Mouse (Mus musculus) erythroblast, embryonic 14.5 days (primary cell): Measurements from ENCODE around the gene Shisa9. TPM values are rescaled to one million over a fixed set of nuclear protein-coding genes. Genes with fewer than 3 reads are reported as not detected.
"Not testable (repeated sequence)": the region's sequence is repeated elsewhere in the genome, so short reads cannot be mapped to it uniquely, and the experiment has no call there.

ENCODE experiments used
- H3K27me3 ChIP-seq: 2 replicates; pipeline ENCODE4 v1.6.1; 2012; ENCODE audit warnings: inconsistent platforms; ENCODE audit not compliant: control insufficient read depth
- H3K36me3 ChIP-seq: 2 replicates; pipeline ENCODE4 v1.6.1; 2012; ENCODE audit warnings: mild to moderate bottlenecking, inconsistent platforms; ENCODE audit not compliant: control insufficient read depth
- H3K4me1 ChIP-seq: 2 replicates; pipeline ENCODE4 v1.6.1; 2012; ENCODE audit warnings: inconsistent platforms; ENCODE audit not compliant: control insufficient read depth
- H3K4me3 ChIP-seq: replicated peaks from 2 replicates; pipeline ENCODE3; 2012; ENCODE audit warnings: moderate library complexity, mild to moderate bottlenecking, inconsistent platforms
- H3K9me3 ChIP-seq: 2 replicates; pipeline ENCODE4 v1.6.1; 2012; ENCODE audit warnings: low read length, inconsistent platforms, mixed read lengths; ENCODE audit not compliant: control insufficient read depth
- GATA1 ChIP-seq: IDR thresholded peaks from 2 replicates; pipeline ENCODE4 v1.6.1; 2012; ENCODE audit warnings: low read length, inconsistent platforms, mixed read lengths
- TAL1 ChIP-seq: IDR thresholded peaks from 3 replicates; pipeline ENCODE4 v1.6.1; 2012; ENCODE audit warnings: low read length, inconsistent platforms, mixed read lengths
- polyA plus RNA-seq: library from polyadenylated mRNA; stranded (reverse); fragments of >175 nt; gene quantifications from 2 replicates; pipeline ENCODE4 v1.2.3, GENCODE M21; 2012

The Shisa9 gene
- polyA plus RNA-seq = not detected in 2 replicates

DNA sequence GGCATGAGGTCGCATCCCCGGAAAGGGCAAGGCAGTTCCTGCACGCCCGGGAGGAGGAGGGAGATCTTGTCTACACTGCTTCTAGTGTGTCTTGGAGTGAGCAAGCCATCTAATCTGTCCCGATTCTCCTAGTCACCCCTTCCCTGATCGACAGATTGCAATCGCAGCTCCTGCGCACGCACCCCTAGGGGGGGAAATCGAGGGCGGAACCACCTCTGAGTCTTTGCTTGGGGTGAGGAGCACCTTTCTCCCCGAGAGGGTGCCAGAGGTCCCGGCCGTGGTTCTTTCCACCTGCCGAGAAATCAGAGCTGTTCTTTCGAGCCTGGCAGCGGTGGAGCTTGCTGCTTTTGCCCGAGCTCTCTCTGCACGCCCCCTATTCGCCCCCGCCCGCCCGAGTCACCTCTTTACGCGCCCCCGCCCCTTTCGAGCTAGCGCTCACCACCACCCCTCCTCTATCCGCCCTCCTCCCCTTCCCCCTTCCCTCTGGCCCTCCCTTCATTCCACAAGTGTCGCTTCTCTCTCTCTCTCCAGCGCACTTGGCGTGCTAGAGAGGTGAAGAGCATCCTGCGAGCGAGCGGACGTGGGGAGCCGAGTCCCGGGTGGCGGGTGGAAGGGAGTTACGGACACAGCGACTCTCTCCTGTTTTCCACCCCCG is at the start of gene Shisa9:
TSS of gene Shisa9 (plus strand) at position 498 of the 655 bp plus-strand sequence.
- H3K4me3 ChIP-seq = no peak within 1 kb of the TSS
- no peaks in the 10 kb centered on the region for H3K9me3 ChIP-seq
- H3K36me3 ChIP-seq = no peaks in the 10 kb centered on the region
- TF ChIP-seq GATA1 (no peak), TAL1 (no peak)
- H3K4me1 ChIP-seq = no peaks in the 10 kb centered on the region
- peaks cover 74% of the 10 kb centered on the region for H3K27me3 ChIP-seq

DNA sequence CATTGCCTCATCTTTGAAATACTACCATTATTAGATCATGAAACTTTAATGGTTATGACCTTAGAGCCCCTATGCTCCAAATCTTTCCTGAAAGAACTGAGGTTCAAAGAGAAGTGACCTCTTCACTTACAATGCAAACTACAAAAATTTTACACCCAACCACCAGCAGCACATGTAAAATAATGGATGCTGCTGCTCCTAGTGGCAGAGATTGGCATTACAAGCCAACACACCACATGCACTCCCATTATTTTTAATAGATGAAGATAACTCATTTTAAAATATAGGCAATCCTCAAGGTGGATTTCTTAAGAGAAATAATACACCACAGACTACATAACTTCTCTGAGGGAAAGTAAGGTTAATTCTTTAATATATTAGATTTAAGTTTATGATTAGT is 43.4 kb upstream of the Shisa9 start:
- Histone ChIP-seq H3K27me3 (0 out of 2 replicates have a peak, but pooled peaks cover 2% of the 10 kb centered on the region), H3K9me3 (peaks cover 4% of the 10 kb centered on the region), H3K4me1 (no peaks in the 10 kb centered on the region), H3K4me3 (no peak overlapping the region), H3K36me3 (no peaks in the 10 kb centered on the region)
- no peak for TF ChIP-seq GATA1
- no peak for TF ChIP-seq TAL1

DNA sequence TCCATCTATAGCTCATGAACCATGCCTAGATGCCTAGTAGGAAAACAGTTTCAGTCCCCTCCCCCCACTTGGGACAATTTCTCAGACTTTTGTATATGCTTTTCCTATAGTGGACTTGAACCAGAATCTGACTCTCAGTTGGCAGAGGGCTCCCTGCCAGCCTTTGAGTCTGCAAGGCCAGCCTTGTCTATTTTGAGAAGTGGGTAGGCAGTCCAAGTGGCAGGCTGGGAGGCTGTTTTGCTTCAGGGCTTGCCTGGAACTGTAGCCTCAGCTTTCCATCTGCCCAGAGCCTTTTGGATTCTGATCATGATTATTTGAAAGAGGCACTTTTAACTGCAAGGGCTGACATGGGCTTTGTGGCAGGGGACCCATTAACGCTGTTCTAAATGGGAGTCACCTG is 23.2 kb upstream of the Shisa9 start:
- TF ChIP-seq TAL1 (no peak), GATA1 (no peak)
- H3K4me1 ChIP-seq = no peaks in the 10 kb centered on the region
- H3K4me3 ChIP-seq = no peak overlapping the region
- H3K36me3 ChIP-seq = no peaks in the 10 kb centered on the region
- H3K9me3 ChIP-seq = no peaks in the 10 kb centered on the region
- H3K27me3 ChIP-seq = no peaks in the 10 kb centered on the region

DNA sequence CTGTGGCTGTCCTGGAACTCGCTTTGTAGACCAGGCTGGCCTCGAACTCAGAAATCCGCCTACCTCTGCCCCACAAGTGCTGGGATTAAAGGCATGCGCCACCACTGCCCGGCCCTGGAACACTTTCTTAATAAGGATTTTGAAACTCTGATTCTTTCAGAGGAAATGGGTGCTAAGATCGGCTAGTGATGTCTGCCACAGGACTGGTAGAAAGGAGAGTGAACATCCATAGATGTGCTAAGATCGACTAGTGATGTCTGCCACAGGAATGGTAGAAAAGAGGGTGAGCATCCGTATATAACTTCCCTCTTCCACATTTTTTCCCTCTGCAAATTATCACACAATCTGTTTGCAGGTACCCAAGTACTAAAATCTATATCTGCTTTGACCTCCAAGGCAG is 17.9 kb upstream of the Shisa9 start:
- Histone ChIP-seq H3K27me3 (no peaks in the 10 kb centered on the region), H3K4me1 (no peaks in the 10 kb centered on the region), H3K4me3 (no peak overlapping the region), H3K9me3 (no peaks in the 10 kb centered on the region), H3K36me3 (no peaks in the 10 kb centered on the region)
- TF ChIP-seq GATA1 (no peak), TAL1 (no peak)

DNA sequence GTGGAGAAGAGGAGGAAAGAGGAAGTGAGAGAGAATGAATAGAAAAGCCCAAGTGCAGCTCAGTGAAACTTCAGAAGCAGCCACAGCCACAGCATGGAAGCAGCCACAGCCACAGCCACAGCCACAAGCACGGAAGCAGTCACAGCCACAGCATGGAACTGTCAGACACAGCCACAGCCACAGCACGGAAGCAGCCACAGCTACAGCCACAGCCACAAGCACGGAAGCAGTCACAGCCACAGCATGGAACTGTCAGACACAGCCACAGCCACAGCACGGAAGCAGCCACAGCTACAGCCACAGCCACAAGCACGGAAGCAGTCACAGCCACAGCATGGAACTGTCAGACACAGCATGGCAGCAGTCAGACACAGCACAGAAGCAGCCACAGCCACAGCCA is 17.1 kb upstream of the Shisa9 start:
- not testable (repeated sequence) for H3K4me3 ChIP-seq, H3K36me3 ChIP-seq

DNA sequence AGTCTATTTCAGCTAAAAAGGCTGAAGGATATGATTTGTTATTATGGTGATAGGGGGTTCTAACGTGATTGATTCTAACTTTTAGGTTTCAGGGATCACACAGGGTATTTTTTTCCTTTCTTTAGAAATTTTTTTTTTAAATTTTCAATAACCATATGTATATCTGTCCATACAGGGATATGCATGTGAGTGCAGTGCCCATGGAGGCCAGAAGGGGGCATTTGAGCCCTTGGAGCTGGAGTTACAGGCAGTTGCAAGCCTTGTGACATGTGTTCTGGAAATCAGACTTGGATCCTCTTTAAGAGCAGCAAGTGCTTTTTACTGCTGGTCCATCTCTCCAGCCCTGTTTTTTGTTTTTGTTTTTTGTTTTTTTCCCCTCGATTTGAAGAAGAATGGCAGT is 16.3 kb upstream of the Shisa9 start:
- no peak for TF ChIP-seq TAL1
- no peak for TF ChIP-seq GATA1
- H3K4me3 ChIP-seq = no peak overlapping the region
- H3K36me3 ChIP-seq = no peaks in the 10 kb centered on the region
- H3K9me3 ChIP-seq = no peaks in the 10 kb centered on the region
- H3K4me1 ChIP-seq = no peaks in the 10 kb centered on the region
- H3K27me3 ChIP-seq = no peaks in the 10 kb centered on the region

More for the DNA sequence above, 17.1 kb upstream of the Shisa9 start:
- H3K4me1 ChIP-seq, H3K9me3 ChIP-seq, H3K27me3 ChIP-seq: not testable (repeated sequence)

GRCm38 (mm10) chr16:11973707-11974106 is 10.2 kb upstream of the Shisa9 start:
- no peaks in the 10 kb centered on the region for H3K9me3 ChIP-seq
- H3K27me3 ChIP-seq = no peaks in the 10 kb centered on the region
- no peak overlapping the region for H3K4me3 ChIP-seq
- TF ChIP-seq GATA1 = no peak
- TF ChIP-seq TAL1 = no peak
- no peaks in the 10 kb centered on the region for H3K4me1 ChIP-seq
- no peaks in the 10 kb centered on the region for H3K36me3 ChIP-seq

DNA sequence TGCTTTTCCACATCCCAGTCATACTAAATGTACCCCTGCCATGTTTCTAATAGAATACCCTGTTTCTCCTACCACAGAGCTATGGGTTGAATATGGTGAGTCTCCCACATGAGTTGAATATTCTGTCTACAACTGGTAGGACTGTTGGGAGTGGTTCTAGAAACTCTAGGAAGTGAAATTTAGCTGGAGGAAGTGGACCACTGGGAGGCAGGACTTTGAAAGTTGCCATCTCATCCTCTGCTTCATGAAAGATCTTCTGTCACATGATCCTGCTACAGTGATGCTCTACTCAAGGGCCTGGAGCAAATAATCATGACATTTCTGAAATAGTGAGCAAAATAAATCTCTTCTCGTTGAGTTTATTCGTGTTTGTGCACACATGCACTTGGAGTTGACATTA is 7.2 kb upstream of the Shisa9 start:
- peaks cover 8% of the 10 kb centered on the region for H3K27me3 ChIP-seq
- no peaks in the 10 kb centered on the region for H3K4me1 ChIP-seq
- TF ChIP-seq GATA1 = no peak
- no peak for TF ChIP-seq TAL1
- H3K36me3 ChIP-seq = no peaks in the 10 kb centered on the region
- H3K9me3 ChIP-seq = no peaks in the 10 kb centered on the region
- H3K4me3 ChIP-seq = no peak overlapping the region

GRCm38 (mm10) chr16:11980764-11981163 is 3.1 kb upstream of the Shisa9 start:
- Histone ChIP-seq H3K36me3 (no peaks in the 10 kb centered on the region), H3K9me3 (no peaks in the 10 kb centered on the region), H3K4me3 (no peak overlapping the region), H3K27me3 (peaks cover 48% of the 10 kb centered on the region), H3K4me1 (no peaks in the 10 kb centered on the region)
- TF ChIP-seq GATA1 = no peak
- TF ChIP-seq TAL1 = no peak

DNA sequence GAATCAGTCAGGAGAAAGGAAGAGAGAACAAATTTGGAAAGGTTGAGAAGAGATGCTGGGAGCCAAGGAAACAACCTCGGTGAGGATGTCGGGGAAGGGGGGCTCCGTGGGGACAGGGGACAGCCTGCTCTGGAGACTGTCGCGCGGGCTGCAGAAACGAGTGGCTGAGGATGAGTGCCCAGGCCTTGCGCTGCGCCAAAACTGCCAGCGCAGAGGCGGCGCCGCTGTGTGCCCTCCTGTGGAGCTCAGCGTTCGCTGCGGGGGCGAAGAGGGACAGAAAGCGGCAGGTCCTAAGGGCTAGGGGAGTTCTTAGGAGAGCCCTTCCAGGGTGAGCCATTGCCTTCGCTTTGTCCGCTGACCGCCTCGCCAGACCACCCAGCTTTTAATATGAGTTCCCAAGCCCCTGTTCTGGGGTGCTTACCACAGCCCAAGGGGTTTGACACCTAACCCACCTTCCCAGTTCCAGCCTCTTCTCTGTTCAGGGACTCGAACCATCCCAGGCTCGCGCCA is 752 bp upstream of the Shisa9 start:
- Histone ChIP-seq H3K36me3 (no peaks in the 10 kb centered on the region), H3K4me3 (no peak overlapping the region), H3K9me3 (no peaks in the 10 kb centered on the region), H3K27me3 (peaks cover 69% of the 10 kb centered on the region), H3K4me1 (no peaks in the 10 kb centered on the region)
- TF ChIP-seq GATA1 = no peak
